Mouse (Mus musculus): ENCODE measurements around the gene Gm10563. TPM values are rescaled to one million over a fixed set of nuclear protein-coding genes. Genes with fewer than 3 reads are reported as not detected.
"Not testable (repeated sequence)": the region's sequence is repeated elsewhere in the genome, so short reads cannot be mapped to it uniquely, and the experiment has no call there.

Gene Gm10563
- polyA plus RNA-seq, 1 experiment from 2014 or later = not detected

DNA sequence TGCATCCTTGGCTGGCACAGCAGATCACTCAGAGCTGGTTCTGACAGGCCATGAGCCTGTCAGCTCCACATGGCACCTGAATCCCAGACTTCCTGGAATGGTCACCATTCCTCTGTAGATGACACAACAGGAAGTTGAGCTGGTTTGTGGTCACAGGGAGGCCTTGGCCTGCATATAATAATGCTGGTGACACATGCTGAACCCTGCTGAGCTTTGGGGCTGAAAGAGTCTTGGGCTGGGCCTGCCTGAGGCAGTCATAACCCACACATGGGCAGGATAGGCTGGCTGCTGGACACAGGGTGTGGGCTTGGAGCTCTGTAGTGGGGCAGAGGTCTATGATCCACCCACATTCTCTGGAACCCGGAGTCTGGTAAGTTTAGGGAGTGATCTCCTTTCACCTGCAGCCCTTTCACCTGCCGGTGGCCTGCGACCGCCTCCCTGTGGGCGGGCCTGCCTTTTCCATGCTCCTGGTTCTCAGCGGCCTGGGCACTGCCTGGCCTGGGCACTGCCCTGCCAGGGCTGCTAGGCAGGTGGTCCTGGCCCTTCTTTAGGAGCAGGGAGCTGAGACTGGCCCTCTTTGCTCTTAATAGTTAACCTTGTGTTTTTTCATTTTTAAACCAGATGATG, 62.8 kb downstream of the Gm10563 start:
- ATAC-seq (replicated peaks) = no peak
- Histone ChIP-seq H3K9ac (no peak overlapping the region), H3K4me3 (no peak overlapping the region), H3K4me1 (no peaks in the 10 kb centered on the region), H3K27ac (no peak overlapping the region), H3K9me3 (no peaks in the 10 kb centered on the region), H3K36me3 (replicated peaks) (peaks cover 38% of the 10 kb centered on the region), H3K27me3 (replicated peaks) (no peaks in the 10 kb centered on the region), H3K4me2 (no peak overlapping the region)
- 95% methylated on average over 6 of the region's 6 CpGs for WGBS

DNA sequence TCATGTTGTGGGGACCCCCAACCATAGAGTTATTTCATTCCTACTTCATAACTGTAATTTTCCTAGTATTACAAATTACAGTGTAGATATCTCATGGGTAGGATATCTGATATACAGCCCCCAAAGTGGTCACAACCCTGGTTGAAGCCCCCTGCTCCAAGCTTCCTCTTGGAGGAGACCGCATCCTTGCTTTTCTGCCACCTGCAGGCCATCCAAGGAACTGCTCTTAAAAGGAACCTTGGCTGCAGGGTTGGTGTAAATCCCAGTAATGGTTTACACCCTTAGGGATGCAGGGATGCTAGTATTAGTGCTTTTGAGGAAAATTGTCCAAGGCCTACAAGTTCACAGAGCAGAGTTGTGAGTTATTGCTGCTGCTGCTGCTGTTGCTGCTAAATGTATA, 64.8 kb downstream of the Gm10563 start:
- Histone ChIP-seq H3K4me1 (no peaks in the 10 kb centered on the region), H3K4me3 (no peak overlapping the region), H3K27ac (no peak overlapping the region), H3K36me3 (replicated peaks) (peaks cover 35% of the 10 kb centered on the region), H3K27me3 (replicated peaks) (no peaks in the 10 kb centered on the region), H3K9me3 (no peaks in the 10 kb centered on the region), H3K9ac (no peak overlapping the region), H3K4me2 (no peak overlapping the region)
- WGBS = 21% methylated on average over 1 of the region's 1 CpGs
- no peak; the same call in 1 of the 2 replicates for ATAC-seq (replicated peaks)

DNA sequence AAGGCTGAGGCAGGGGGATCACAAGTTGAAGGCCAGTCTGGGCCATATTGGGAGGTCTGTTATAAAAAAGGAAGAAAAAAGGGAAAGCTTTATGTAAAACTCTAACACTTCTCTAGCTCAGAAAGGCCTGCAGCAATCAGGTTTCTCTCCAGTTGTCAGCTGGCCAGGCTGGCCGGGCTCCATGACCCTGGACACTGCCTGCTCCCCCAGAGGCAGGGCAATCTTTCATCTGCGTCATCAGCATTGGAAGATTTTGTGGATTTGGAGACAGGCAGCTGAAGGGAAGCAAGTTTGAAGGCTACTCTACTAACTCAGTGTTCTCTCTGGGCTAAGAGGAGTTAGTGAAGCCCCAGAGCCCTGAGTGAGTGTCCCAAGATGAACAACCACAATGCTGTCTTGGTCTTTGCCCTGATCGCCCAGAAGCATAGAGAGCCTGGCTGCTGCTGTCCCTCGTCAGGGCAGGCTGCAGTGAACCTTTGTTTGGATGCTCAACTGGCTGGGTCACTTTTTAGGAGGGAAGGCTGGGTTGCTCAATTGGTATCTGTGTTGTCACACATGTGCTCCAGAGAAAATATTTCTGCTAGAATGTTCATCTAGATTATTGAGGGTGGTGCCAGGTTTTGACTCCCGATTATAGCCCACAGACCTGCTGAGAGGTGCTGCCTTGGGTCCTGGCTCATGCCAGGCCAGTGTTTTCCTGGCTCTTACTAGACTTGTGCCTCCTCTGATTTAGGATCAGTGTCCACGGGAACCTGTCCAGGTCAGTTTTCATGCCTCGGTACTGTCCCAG, 66.7 kb downstream of the Gm10563 start:
- Histone ChIP-seq H3K4me1 (no peaks in the 10 kb centered on the region), H3K27me3 (replicated peaks) (no peaks in the 10 kb centered on the region), H3K4me3 (no peak overlapping the region), H3K4me2 (no peak overlapping the region), H3K36me3 (replicated peaks) (peaks cover 17% of the 10 kb centered on the region), H3K9me3 (no peaks in the 10 kb centered on the region), H3K9ac (no peak overlapping the region), H3K27ac (no peak overlapping the region)
- 89% methylated on average over 7 of the region's 7 CpGs for WGBS
- no peak for ATAC-seq (replicated peaks)

DNA sequence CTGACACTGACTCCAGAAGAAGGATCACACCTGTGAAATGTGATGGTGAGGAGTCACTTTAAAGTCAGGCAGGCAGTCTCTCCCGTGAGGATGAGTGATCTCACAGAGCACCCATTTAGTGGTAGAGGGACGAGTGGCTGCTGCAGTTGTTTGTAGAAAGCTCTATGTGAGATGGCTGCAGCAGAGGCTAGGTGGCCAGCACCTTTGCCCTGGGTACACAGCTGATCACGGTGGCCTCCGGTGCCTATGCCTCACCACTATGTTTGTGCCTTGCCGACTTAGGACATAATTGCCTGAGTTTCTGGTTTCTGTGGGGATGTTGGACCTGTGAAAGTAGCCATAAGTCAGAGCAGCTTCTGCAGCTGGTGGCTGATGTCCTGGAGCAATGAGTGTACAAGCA, 67.5 kb downstream of the Gm10563 start:
- no peak overlapping the region for H3K9ac ChIP-seq
- H3K36me3 ChIP-seq (replicated peaks) = peaks cover 12% of the 10 kb centered on the region
- 96% methylated on average over 5 of the region's 5 CpGs for WGBS
- no peaks in the 10 kb centered on the region for H3K4me1 ChIP-seq
- H3K9me3 ChIP-seq = no peaks in the 10 kb centered on the region
- H3K27ac ChIP-seq = no peak overlapping the region
- H3K27me3 ChIP-seq (replicated peaks) = no peaks in the 10 kb centered on the region
- H3K4me2 ChIP-seq = no peak overlapping the region
- H3K4me3 ChIP-seq = no peak overlapping the region
- no peak for ATAC-seq (replicated peaks)

DNA sequence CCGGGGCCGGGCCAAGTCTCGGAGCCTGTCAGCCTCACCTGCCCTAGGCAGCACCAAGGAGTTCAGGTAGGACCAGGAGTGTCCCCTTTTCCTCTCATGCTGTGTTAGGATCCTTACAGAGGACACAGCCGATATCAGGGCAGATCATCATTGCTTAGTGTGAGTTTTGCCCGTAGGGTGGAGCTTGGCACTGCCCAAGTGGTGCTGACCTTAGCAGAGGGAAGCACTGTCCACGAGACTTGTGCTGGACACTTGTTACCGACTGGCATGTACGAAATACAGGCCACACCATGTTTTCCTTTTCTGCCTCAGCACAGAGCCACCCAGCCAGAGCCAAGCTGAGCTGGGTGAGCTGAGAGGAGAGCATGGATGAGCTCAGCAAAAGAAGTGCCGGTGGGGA, 68.1 kb downstream of the Gm10563 start:
- no peak overlapping the region for H3K27ac ChIP-seq
- no peak overlapping the region for H3K9ac ChIP-seq
- peaks cover 12% of the 10 kb centered on the region for H3K36me3 ChIP-seq (replicated peaks)
- H3K4me2 ChIP-seq = no peak overlapping the region
- no peak overlapping the region for H3K4me3 ChIP-seq
- ATAC-seq (replicated peaks) = no peak
- H3K4me1 ChIP-seq = no peaks in the 10 kb centered on the region
- H3K9me3 ChIP-seq = no peaks in the 10 kb centered on the region
- 93% methylated on average over 9 of the region's 9 CpGs for WGBS
- no peaks in the 10 kb centered on the region for H3K27me3 ChIP-seq (replicated peaks)

DNA sequence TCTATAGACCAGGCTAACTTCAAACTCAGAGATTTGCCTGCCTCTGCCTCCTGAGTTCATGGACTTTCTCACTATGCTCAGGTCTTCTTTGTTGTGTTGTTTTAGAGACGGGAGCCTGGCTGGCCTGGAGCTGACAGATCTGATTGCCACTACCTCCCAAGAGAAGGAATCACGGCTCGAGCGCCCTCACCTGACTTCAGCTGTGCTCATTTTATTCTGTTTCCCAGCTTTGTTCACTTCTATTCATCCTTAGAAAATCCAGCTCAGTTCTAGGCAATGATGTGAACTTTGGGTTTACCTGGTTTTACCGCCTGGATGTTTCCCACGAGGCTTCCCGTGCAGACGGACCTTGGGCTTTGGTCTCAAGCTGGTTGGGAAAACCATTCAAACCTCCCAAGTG, 69.7 kb downstream of the Gm10563 start:
- no peaks in the 10 kb centered on the region for H3K9me3 ChIP-seq
- no peak overlapping the region for H3K27ac ChIP-seq
- no peaks in the 10 kb centered on the region for H3K27me3 ChIP-seq (replicated peaks)
- H3K4me1 ChIP-seq = no peaks in the 10 kb centered on the region
- H3K36me3 ChIP-seq (replicated peaks) = peaks cover 9% of the 10 kb centered on the region
- H3K9ac ChIP-seq = no peak overlapping the region
- no peak for ATAC-seq (replicated peaks)
- WGBS = 82% methylated on average over 8 of the region's 8 CpGs
- no peak overlapping the region for H3K4me2 ChIP-seq
- H3K4me3 ChIP-seq = no peak overlapping the region

DNA sequence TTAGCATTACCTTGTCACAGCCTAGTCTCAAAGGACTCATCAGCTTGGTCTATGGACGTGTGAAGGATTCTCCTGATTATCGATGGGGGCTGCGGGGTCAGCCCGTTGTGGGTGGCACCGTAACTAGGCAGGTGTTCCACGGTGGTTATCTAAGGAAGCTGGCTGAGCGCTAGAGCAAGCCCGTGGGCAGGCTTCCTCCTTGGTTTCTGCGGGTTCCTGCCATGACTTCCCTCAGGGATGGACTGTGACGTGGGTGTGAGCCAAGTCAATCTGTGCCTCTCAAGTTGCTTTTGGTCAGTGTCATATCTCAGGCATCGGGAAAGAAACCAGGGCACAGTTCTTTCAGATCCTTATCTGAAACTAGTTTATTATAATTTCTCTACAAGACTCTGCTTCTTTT, 70.3 kb downstream of the Gm10563 start:
- Histone ChIP-seq H3K27me3 (replicated peaks) (no peaks in the 10 kb centered on the region), H3K4me1 (no peaks in the 10 kb centered on the region), H3K9me3 (no peaks in the 10 kb centered on the region), H3K4me2 (no peak overlapping the region), H3K36me3 (replicated peaks) (peaks cover 9% of the 10 kb centered on the region), H3K9ac (no peak overlapping the region), H3K27ac (no peak overlapping the region), H3K4me3 (no peak overlapping the region)
- WGBS = 91% methylated on average over 11 of the region's 11 CpGs
- ATAC-seq (replicated peaks) = no peak

DNA sequence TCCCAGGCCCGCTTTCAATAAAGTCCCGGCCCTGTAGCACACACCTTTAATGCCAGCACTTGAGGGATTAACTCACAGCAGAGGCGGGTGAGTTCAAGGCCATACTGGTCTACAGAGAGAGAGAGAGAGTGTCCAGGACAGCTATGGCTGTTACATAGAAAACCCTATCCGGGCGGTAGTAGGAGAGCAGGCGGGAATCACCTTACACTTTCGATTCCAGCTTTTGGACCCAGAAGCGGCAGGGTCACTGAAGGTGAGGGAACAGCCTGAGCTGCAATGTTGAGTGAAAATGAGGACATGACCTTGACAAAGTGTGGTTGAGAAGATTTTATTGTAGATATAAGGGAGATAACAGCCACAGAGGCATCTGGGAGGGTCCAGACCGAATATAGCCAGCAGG, 71.3 kb downstream of the Gm10563 start:
- ATAC-seq (replicated peaks) = no peak
- no peaks in the 10 kb centered on the region for H3K4me1 ChIP-seq
- 93% methylated on average over 9 of the region's 9 CpGs for WGBS

DNA sequence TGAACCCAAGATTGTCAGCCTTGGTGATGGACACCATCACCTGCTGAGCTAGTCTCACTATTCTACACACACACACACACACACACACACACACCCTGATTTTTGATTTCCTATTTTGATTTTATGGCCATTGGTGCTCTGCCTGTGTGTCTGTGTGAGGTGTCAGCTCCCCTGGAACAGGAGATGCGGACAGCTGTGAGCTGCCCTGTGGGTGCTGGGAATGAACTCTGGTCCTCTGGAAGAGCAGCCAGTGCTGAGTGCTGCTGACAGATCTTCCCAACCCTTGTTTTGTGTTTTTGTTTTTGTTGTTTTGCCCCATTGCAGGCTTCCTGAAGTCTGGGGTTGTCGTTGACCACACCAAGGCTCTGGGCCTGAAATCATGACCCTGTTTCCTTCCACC, 72.1 kb downstream of the Gm10563 start:
- 92% methylated on average over 2 of the region's 2 CpGs for WGBS
- no peaks in the 10 kb centered on the region for H3K27me3 ChIP-seq (replicated peaks)
- H3K4me3 ChIP-seq = no peak overlapping the region
- H3K36me3 ChIP-seq (replicated peaks) = peaks cover 9% of the 10 kb centered on the region
- no peak overlapping the region for H3K4me2 ChIP-seq
- no peaks in the 10 kb centered on the region for H3K9me3 ChIP-seq
- H3K9ac ChIP-seq = no peak overlapping the region
- no peak overlapping the region for H3K27ac ChIP-seq
- no peak for ATAC-seq (replicated peaks)
- no peaks in the 10 kb centered on the region for H3K4me1 ChIP-seq

More for the DNA sequence above, 71.3 kb downstream of the Gm10563 start:
- Histone ChIP-seq H3K27ac (no peak overlapping the region), H3K36me3 (replicated peaks) (peaks cover 9% of the 10 kb centered on the region), H3K4me2 (no peak overlapping the region), H3K27me3 (replicated peaks) (no peaks in the 10 kb centered on the region), H3K9me3 (no peaks in the 10 kb centered on the region), H3K4me3 (no peak overlapping the region), H3K9ac (no peak overlapping the region)

DNA sequence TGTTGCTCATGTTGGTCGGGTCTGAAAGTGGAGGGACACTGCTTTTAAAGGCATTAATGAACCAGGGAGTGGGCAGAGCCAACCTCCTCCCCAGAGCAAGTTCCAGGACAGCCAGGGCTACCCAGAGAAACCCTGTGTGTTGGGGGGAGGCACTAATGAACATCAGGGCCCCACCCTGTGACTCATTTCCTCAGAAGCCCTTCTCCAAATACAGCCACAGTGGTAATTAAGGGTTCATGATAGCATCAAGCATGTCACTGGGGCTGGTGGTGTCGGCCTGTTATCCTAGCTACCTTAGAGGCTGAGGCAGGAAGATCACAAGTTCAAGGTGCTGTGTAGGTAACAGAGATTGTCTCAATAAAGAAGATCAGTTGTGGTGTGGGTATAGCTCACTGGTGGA, 73.8 kb downstream of the Gm10563 start:
- H3K27me3 ChIP-seq (replicated peaks) = no peaks in the 10 kb centered on the region
- no peaks in the 10 kb centered on the region for H3K36me3 ChIP-seq (replicated peaks)
- 74% methylated on average over 2 of the region's 2 CpGs for WGBS
- H3K4me3 ChIP-seq = no peak overlapping the region
- ATAC-seq (replicated peaks) = no peak
- no peak overlapping the region for H3K9ac ChIP-seq
- no peak overlapping the region for H3K27ac ChIP-seq
- no peak overlapping the region for H3K4me2 ChIP-seq
- H3K4me1 ChIP-seq = peaks cover under 1% of the 10 kb centered on the region; the same call in 1 of the 2 replicates
- no peaks in the 10 kb centered on the region for H3K9me3 ChIP-seq

DNA sequence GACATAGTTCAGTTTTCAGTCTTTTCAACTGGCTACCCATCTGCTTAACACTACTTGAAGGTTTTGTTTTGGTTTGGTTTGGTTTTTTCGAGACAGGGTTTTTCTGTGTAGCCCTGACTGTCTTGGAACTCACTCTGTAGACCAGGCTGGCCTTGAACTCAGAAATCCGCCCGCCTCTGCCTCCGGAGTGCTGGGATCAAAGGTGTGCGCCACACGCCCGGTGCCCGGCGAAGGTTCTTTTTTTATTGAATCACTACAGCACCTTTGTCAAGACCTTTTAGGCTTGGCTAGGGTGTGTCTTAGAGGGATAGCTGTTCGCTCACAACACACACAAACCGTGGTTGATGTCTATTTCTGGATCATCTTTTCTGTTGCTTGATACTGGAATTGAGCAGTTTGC, 74.9 kb downstream of the Gm10563 start:
- ATAC-seq (replicated peaks); H3K27me3 ChIP-seq (replicated peaks); H3K4me3 ChIP-seq; H3K4me1 ChIP-seq; H3K4me2 ChIP-seq; H3K9ac ChIP-seq; H3K27ac ChIP-seq; H3K9me3 ChIP-seq; H3K36me3 ChIP-seq (replicated peaks): not testable (repeated sequence)
- WGBS = 91% methylated on average over 11 of the region's 11 CpGs

DNA sequence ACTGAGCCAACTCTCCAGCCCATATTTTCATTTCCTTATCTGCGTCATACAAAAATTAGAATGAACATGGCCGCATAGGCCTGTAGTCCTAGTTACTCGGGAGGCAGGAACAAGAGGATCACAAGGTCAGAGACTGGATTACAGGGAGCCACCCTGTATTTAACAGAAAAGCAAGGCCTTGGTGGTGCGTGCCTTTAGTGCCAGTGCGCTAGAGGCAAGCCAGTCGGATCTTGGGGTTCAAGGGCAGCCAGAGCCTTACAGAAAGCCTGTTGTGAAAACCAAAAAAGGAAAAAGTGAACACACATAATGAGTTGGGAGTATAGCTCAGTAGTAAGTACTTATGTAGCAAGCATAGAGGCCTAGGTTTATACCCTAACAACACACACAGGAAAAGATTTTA, 75.4 kb downstream of the Gm10563 start:
- WGBS = 96% methylated on average over 6 of the region's 6 CpGs
- no peak overlapping the region for H3K4me2 ChIP-seq
- H3K9ac ChIP-seq = no peak overlapping the region
- no peaks in the 10 kb centered on the region for H3K36me3 ChIP-seq (replicated peaks)
- H3K9me3 ChIP-seq = no peaks in the 10 kb centered on the region
- H3K4me3 ChIP-seq = no peak overlapping the region
- no peak for ATAC-seq (replicated peaks)
- no peak overlapping the region for H3K27ac ChIP-seq
- H3K27me3 ChIP-seq (replicated peaks) = no peaks in the 10 kb centered on the region
- H3K4me1 ChIP-seq = peaks cover 15% of the 10 kb centered on the region

All from midbrain, embryonic 15.5 days (tissue).